Mouse (Mus musculus): ENCODE data around the gene Dnajb9. TPM values are rescaled to one million over a fixed set of nuclear protein-coding genes. Genes with fewer than 3 reads are reported as not detected.

Dnajb9 gene
- 17.1 and 23.5 TPM in 2 replicates for polyA plus RNA-seq (2014; fragmentation: Nextera tagmentation; extraction: Ambion mirVana)

DNA sequence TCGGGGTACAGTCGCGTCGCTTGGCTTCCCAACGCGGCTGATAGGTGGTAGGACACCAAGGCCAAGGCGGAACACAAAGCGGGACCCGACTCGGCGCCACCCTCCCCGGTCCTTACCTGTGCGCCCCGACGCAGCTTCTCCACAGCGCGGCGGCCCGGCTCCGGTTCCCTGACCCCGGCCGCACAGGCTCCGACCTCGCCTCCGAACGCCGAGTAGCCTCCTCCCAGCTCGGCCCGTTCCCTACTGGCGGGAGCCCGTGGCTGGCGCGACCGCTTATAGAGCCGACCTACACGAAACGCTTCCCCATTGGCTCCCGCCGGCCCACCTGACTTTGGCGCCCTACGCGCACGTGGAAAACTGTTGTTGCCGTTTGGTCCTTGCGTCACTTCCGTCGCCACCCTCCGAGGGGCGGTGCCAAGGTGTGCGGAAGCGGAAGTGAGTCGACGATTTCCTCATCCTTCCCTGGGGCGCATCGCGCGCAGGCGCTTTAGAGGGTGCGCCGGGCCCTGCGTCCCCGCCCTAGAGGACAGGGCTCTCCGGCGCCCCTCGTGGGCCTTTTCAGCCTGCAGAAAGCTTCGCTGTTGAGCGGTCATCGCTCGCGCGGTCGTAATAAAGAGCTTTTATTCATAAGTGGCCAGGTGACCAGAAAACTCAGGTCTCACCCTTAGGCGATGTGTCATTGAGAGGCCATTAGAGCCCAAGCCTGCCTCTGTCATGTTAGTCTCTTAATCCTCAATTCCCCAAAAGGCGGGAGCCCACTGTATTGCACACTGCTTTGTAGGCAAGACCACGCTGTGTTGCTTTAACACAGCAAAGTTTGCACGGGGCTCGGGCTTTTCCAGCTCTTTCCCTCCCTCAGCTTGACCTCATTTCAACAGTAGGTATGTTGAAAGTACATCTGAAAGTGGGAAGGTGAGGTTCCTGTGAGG, at the start of gene Dnajb9:
TSS of gene Dnajb9 (minus strand) at position 503 of the 929 bp plus-strand sequence.
- Histone ChIP-seq H3K9ac (peak within 1 kb of the TSS; percentile 87), H3K27ac (ENCODE audit: low read depth) (peak within 1 kb of the TSS; percentile 85)

DNA sequence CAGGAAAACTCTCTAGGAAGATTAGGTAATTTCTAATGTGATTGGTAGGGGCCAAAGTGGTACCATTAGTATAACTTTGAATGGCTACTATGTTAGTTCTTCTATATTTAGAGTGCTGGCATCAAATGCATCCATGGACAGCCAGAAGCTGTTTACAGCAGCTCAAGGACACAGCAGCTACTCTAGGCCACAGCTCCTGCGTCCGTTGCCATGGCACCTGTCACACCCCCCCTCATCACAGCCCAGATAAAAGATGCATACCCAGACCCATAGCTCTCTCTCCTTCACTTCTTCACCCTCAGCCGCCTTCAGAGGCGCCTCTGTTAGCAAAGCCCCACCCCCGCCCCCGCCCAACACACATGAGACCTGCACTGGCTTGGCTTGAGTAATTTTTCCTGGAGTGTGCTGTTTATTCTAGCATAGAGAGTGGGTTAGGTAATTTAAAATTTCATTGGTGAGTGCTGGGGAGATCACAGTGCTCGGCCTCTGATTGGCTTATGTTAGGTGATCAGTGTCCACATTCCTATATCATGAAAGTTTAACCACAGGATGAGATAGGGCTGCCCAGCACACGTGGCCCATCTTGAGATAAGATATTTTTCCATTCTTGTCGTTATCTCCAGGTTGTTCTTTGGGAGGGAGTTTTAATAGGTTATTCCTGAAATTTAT, 38.3 kb upstream of the Dnajb9 start:
- H3K27ac ChIP-seq (ENCODE audit: low read depth): no peak overlapping the region
- no peaks in the 10 kb centered on the region for H3K36me3 ChIP-seq (ENCODE audit: insufficient read depth)
- no peak for TF ChIP-seq CTCF (IDR thresholded peaks at IDR 0.05; ENCODE audit: low read depth)
- H3K4me1 ChIP-seq (ENCODE audit: insufficient read depth): no peaks in the 10 kb centered on the region
- no peaks in the 10 kb centered on the region for H3K27me3 ChIP-seq (ENCODE audit: insufficient read depth, low read length)
- no peaks in the 10 kb centered on the region for H3K9me3 ChIP-seq (ENCODE audit: low read depth, low read length)
- no peak overlapping the region for H3K9ac ChIP-seq
- H3K4me3 ChIP-seq (ENCODE audit: low read depth, low read length): no peak overlapping the region
- H3K4me2 ChIP-seq: no peak overlapping the region
- ATAC-seq (ENCODE audit: insufficient read depth) (no peak), DNase-seq (no peak)
- 60% methylated on average over 9 of the region's 9 CpGs for WGBS

More for the DNA sequence above, at the start of gene Dnajb9:
- Histone ChIP-seq H3K4me1 (ENCODE audit: insufficient read depth) (peaks cover 4% of the 10 kb centered on the region), H3K27me3 (ENCODE audit: insufficient read depth, low read length) (no peaks in the 10 kb centered on the region), H3K4me2 (peak within 1 kb of the TSS; percentile 71), H3K9me3 (ENCODE audit: low read depth, low read length) (no peaks in the 10 kb centered on the region), H3K4me3 (ENCODE audit: low read depth, low read length) (peak within 1 kb of the TSS; percentile 92), H3K36me3 (ENCODE audit: insufficient read depth) (peaks cover 4% of the 10 kb centered on the region; the same call in 1 of the 2 replicates)
- DNase-seq (peak; percentile 100), ATAC-seq (ENCODE audit: insufficient read depth) (peak; percentile 99)
- TF ChIP-seq CTCF (IDR thresholded peaks at IDR 0.05; ENCODE audit: low read depth): peak; percentile 77
- under 1% methylated on average over 77 of the region's 77 CpGs for WGBS

GRCm38 (mm10) chr12:44245739-44246138, 35.6 kb upstream of the Dnajb9 start:
- no peak overlapping the region for H3K4me2 ChIP-seq
- H3K27me3 ChIP-seq (ENCODE audit: insufficient read depth, low read length): no peaks in the 10 kb centered on the region
- H3K4me1 ChIP-seq (ENCODE audit: insufficient read depth): no peaks in the 10 kb centered on the region
- H3K9ac ChIP-seq: no peak overlapping the region
- no peaks in the 10 kb centered on the region for H3K36me3 ChIP-seq (ENCODE audit: insufficient read depth)
- H3K27ac ChIP-seq (ENCODE audit: low read depth): no peak overlapping the region
- no peaks in the 10 kb centered on the region for H3K9me3 ChIP-seq (ENCODE audit: low read depth, low read length)
- TF ChIP-seq CTCF (IDR thresholded peaks at IDR 0.05; ENCODE audit: low read depth): no peak
- ATAC-seq (ENCODE audit: insufficient read depth): no peak
- DNase-seq: no peak
- WGBS: 88% methylated on average over 3 of the region's 3 CpGs
- no peak overlapping the region for H3K4me3 ChIP-seq (ENCODE audit: low read depth, low read length)

DNA sequence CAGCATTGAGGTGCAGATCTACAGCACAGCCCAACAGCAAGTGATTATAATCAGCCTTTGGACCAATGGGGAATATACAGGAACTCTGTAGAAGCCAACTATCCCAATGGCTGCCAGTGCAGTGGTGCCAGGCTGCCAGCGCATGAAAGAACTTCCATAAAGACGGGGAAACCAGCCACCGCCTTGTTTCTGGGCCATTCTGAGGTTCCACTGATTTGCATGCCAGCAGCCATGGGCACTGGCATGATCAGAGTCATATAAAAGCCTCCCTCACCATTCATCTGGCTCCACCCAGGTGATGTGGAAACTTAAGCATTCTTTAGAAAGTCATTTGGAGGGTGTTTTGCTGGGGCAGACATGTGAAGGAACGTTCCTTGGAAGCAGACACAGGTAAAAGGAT, 32.3 kb upstream of the Dnajb9 start:
- no peak overlapping the region for H3K27ac ChIP-seq (ENCODE audit: low read depth)
- H3K4me2 ChIP-seq: no peak overlapping the region
- DNase-seq: no peak
- H3K9ac ChIP-seq: no peak overlapping the region
- H3K4me1 ChIP-seq (ENCODE audit: insufficient read depth): no peaks in the 10 kb centered on the region
- no peak for ATAC-seq (ENCODE audit: insufficient read depth)
- H3K4me3 ChIP-seq (ENCODE audit: low read depth, low read length): no peak overlapping the region
- 84% methylated on average over 4 of the region's 4 CpGs for WGBS
- no peaks in the 10 kb centered on the region for H3K36me3 ChIP-seq (ENCODE audit: insufficient read depth)
- TF ChIP-seq CTCF (IDR thresholded peaks at IDR 0.05; ENCODE audit: low read depth): no peak
- no peaks in the 10 kb centered on the region for H3K27me3 ChIP-seq (ENCODE audit: insufficient read depth, low read length)
- H3K9me3 ChIP-seq (ENCODE audit: low read depth, low read length): no peaks in the 10 kb centered on the region

DNA sequence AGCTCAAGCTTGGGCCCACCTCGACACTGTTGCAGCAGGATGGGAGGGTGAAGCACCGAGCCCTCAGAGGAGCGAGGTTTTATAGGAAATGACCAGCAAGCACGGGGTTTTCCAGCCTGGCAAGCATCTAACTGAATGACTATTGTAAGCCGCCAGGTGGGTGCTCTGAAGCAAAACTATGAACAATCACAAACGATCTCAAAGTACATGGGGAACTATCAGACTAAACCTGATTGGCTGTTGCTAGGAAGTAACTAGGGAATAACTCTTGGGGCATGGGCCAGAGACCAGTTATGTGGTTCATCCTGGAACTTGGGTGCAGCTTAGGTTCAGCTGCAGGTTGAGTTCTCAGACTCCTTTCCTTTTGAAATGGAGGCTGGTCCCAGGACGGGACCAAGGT, 31.0 kb upstream of the Dnajb9 start:
- 74% methylated on average over 7 of the region's 7 CpGs for WGBS
- no peak overlapping the region for H3K27ac ChIP-seq (ENCODE audit: low read depth)

GRCm38 (mm10) chr12:44224650-44225049, 14.5 kb upstream of the Dnajb9 start:
- no peak for DNase-seq
- H3K4me3 ChIP-seq (ENCODE audit: low read depth, low read length): no peak overlapping the region
- 71% methylated on average over 3 of the region's 3 CpGs for WGBS
- H3K9me3 ChIP-seq (ENCODE audit: low read depth, low read length): no peaks in the 10 kb centered on the region
- no peaks in the 10 kb centered on the region for H3K27me3 ChIP-seq (ENCODE audit: insufficient read depth, low read length)
- ATAC-seq (ENCODE audit: insufficient read depth): no peak
- no peaks in the 10 kb centered on the region for H3K4me1 ChIP-seq (ENCODE audit: insufficient read depth)
- H3K4me2 ChIP-seq: no peak overlapping the region
- H3K36me3 ChIP-seq (ENCODE audit: insufficient read depth): no peaks in the 10 kb centered on the region
- no peak for TF ChIP-seq CTCF (IDR thresholded peaks at IDR 0.05; ENCODE audit: low read depth)
- no peak overlapping the region for H3K27ac ChIP-seq (ENCODE audit: low read depth)
- no peak overlapping the region for H3K9ac ChIP-seq

More for the DNA sequence above, 31.0 kb upstream of the Dnajb9 start:
- Histone ChIP-seq H3K9me3 (ENCODE audit: low read depth, low read length) (no peaks in the 10 kb centered on the region), H3K4me3 (ENCODE audit: low read depth, low read length) (no peak overlapping the region), H3K4me1 (ENCODE audit: insufficient read depth) (no peaks in the 10 kb centered on the region), H3K4me2 (no peak overlapping the region), H3K36me3 (ENCODE audit: insufficient read depth) (no peaks in the 10 kb centered on the region), H3K9ac (no peak overlapping the region), H3K27me3 (ENCODE audit: insufficient read depth, low read length) (no peaks in the 10 kb centered on the region)
- no peak for TF ChIP-seq CTCF (IDR thresholded peaks at IDR 0.05; ENCODE audit: low read depth)
- DNase-seq (no peak), ATAC-seq (ENCODE audit: insufficient read depth) (no peak)

DNA sequence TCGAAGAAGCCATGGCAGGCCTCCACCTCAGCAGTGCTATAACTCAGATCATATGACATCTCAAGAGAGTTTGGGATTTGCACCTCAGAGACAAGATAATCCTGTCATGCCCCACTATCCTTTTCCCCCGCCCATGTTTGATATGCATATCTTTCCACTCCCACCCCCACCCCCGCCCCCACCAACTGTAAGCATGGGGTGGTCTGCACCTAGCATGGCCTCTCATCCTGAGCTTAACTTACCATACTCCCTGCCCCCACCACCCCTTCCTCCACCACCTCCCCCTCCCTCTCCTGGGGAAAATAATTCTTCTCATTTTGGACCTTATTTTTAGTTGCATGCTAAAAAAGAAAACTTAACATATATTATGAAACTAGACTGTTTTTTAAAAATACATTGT, 12.9 kb upstream of the Dnajb9 start:
- no peak for DNase-seq
- Histone ChIP-seq H3K9ac (no peak overlapping the region), H3K27ac (ENCODE audit: low read depth) (no peak overlapping the region), H3K27me3 (ENCODE audit: insufficient read depth, low read length) (no peaks in the 10 kb centered on the region), H3K4me1 (ENCODE audit: insufficient read depth) (no peaks in the 10 kb centered on the region), H3K36me3 (ENCODE audit: insufficient read depth) (no peaks in the 10 kb centered on the region), H3K9me3 (ENCODE audit: low read depth, low read length) (no peaks in the 10 kb centered on the region), H3K4me3 (ENCODE audit: low read depth, low read length) (no peak overlapping the region), H3K4me2 (no peak overlapping the region)
- TF ChIP-seq CTCF (IDR thresholded peaks at IDR 0.05; ENCODE audit: low read depth): no peak
- 73% methylated on average over 3 of the region's 3 CpGs for WGBS
- no peak for ATAC-seq (ENCODE audit: insufficient read depth)

Measured in lung, embryonic 14.5 days (tissue).